Mouse (Mus musculus): Measurements from ENCODE around the gene Lemd1. TPM values are rescaled to one million over a fixed set of nuclear protein-coding genes. Genes with fewer than 3 reads are reported as not detected.

Gene Lemd1
- polyA plus RNA-seq (2015; fragmentation: Nextera tagmentation; extraction: Ambion mirVana), result 0.31 and 0.51 TPM in 2 replicates

DNA sequence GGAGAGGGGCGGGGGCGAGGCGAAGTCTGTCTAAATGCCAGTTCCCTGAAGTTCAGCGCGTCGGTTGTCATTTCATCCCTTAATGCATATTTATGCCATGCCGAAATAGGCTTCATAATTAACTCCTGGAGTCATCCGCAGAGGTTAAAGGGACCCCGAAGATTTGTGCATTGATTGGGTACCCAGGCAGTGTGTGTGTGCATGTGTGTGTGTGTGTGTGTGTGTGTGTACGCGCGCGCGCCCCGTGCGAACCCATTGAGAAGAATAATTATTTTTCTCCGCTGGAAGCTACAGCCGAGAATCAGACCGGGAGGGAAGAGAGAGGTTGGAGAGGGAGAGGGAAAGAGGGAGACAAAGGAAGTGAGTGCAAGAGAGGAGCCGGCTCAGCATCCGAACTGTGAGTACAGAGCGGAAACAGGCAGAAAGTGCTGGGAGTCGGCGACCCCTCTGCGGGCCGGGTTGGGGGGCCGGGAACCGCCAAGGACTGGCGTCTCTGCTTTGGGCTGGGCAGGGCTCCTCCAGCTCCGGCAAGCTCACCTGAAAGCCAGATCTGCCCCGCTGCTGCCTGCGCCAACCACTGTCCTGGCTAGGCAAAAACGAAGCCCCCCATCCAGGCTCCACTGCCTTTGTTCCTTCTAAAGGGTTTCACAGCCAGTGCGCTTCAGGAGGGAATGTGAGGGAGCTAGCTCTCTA lies at the start of gene Lemd1, which contains the start of gene AC124108.1:
Gene Lemd1, plus strand, starts transcription at position 339 of the 693 bp plus-strand sequence.
Gene AC124108.1, plus strand, starts transcription at position 365 of the 693 bp plus-strand sequence.
- Histone ChIP-seq H3K4me2 (peak within 1 kb of the TSS; percentile 88), H3K4me1 (peaks cover 49% of the 10 kb centered on the region), H3K4me3 (replicated peaks) (peak within 1 kb of the TSS; percentile 55), H3K36me3 (no peaks in the 10 kb centered on the region), H3K27ac (peak within 1 kb of the TSS; percentile 22; the same call in 1 of the 2 replicates), H3K27me3 (peaks cover 94% of the 10 kb centered on the region), H3K9ac (peak within 1 kb of the TSS; percentile 45), H3K9me3 (replicated peaks) (no peaks in the 10 kb centered on the region)
- ATAC-seq (replicated peaks; ENCODE audit: low FRiP score), result no peak
- 0% methylated on average over 34 of the region's 34 CpGs for WGBS

DNA sequence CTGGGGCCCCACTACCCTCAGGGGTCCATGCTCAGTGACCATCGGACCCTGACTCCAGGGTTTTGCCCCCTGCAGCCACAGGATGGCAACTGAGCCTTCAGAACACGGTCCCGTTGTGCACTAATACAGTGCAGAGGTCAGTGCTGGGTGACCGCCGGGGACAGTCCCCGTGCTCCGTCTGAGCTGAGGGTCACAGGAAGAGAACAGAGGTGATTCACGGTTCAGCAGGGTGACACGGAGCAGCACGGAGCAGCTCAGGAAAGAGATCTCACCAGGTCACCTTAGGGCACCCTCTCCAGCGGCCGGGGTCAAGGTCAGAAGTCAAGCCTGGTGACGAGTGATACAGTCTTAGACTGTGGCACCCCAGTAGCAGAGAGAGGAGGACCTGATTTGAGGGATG lies 49.5 kb upstream of the Lemd1 start:
- peaks cover 16% of the 10 kb centered on the region; the same call in 1 of the 2 replicates for H3K27me3 ChIP-seq
- no peak for ATAC-seq (replicated peaks; ENCODE audit: low FRiP score)
- H3K4me1 ChIP-seq, result peaks cover 39% of the 10 kb centered on the region
- H3K36me3 ChIP-seq, result no peaks in the 10 kb centered on the region
- H3K4me3 ChIP-seq (replicated peaks), result no peak overlapping the region
- H3K4me2 ChIP-seq, result no peak overlapping the region
- no peak overlapping the region for H3K27ac ChIP-seq
- WGBS, result 28% methylated on average over 13 of the region's 13 CpGs
- no peak overlapping the region for H3K9ac ChIP-seq
- no peaks in the 10 kb centered on the region for H3K9me3 ChIP-seq (replicated peaks)

DNA sequence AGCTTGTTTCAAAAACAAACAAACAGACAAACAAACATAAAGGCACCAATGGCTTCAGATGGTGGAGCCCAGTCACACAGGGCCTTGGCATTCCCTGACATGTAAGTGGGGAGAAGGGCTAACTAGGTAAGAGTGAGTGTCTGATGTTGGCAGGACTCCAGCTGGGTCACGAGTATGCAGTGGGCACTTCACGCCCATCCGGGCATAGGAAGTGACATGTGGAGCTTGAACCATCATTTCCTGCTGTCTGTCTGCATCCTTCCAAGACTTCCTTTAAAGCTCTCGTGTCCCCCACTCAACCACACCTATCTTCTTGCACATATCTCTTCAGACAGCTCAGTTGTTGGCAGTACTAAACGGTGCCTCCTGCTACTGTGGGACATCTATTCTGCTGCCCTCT lies 48.2 kb upstream of the Lemd1 start:
- WGBS, result 60% methylated on average over 5 of the region's 5 CpGs
- Histone ChIP-seq H3K27ac (no peak overlapping the region), H3K9me3 (replicated peaks) (no peaks in the 10 kb centered on the region), H3K27me3 (peaks cover 16% of the 10 kb centered on the region; the same call in 1 of the 2 replicates), H3K4me3 (replicated peaks) (no peak overlapping the region), H3K36me3 (no peaks in the 10 kb centered on the region), H3K4me2 (no peak overlapping the region), H3K4me1 (peaks cover 34% of the 10 kb centered on the region), H3K9ac (no peak overlapping the region)
- ATAC-seq (replicated peaks; ENCODE audit: low FRiP score), result no peak

DNA sequence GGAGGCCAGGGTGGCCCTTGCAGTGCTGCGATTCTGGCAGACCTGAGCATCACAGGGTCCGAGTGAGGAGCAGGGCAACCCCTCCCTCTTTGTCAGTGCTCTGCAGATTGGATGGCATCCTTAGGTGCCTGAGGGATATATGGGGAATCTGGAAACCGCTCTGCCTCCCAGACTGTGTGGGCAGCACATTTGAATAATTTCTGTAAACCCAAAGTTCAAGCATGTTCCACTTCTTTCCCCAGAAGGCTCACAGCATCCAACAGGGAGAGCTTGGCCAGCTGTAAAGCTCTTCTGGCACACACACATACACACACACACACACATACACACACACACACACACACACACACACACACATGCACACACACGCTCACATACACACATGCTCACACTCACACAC lies 47.5 kb upstream of the Lemd1 start:
- Histone ChIP-seq H3K27me3 (0 out of 2 replicates have a peak, but pooled peaks cover 10% of the 10 kb centered on the region), H3K9me3 (replicated peaks) (no peaks in the 10 kb centered on the region), H3K36me3 (no peaks in the 10 kb centered on the region), H3K4me2 (no peak overlapping the region), H3K27ac (no peak overlapping the region), H3K9ac (no peak overlapping the region), H3K4me1 (peaks cover 27% of the 10 kb centered on the region), H3K4me3 (replicated peaks) (no peak overlapping the region)
- no peak for ATAC-seq (replicated peaks; ENCODE audit: low FRiP score)
- WGBS, result 66% methylated on average over 4 of the region's 4 CpGs

DNA sequence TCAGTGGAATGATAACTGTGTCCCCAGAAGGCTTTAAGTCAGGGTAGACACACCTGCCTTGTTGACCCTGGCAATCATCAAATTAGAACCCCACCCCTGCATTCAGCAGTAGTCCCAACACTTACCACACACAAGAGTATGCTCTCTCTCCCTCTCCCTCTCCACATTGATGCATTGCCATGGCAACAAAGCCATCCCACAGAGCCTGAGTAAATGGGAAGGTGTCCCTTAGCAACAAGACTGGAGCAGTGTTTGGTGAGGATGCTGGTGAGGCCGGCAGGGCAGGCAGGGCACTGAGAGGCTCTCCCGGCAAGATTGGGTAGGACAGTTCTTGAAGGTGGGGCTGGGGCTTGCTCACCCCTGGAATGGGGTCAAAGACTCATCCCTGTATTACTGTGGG lies 47.0 kb upstream of the Lemd1 start:
- Histone ChIP-seq H3K4me3 (replicated peaks) (no peak overlapping the region), H3K27me3 (0 out of 2 replicates have a peak, but pooled peaks cover 10% of the 10 kb centered on the region), H3K4me1 (peaks cover 22% of the 10 kb centered on the region), H3K9me3 (replicated peaks) (no peaks in the 10 kb centered on the region), H3K9ac (no peak overlapping the region), H3K27ac (no peak overlapping the region), H3K36me3 (no peaks in the 10 kb centered on the region), H3K4me2 (no peak overlapping the region)
- WGBS, result 42% methylated on average over 2 of the region's 2 CpGs
- no peak for ATAC-seq (replicated peaks; ENCODE audit: low FRiP score)

DNA sequence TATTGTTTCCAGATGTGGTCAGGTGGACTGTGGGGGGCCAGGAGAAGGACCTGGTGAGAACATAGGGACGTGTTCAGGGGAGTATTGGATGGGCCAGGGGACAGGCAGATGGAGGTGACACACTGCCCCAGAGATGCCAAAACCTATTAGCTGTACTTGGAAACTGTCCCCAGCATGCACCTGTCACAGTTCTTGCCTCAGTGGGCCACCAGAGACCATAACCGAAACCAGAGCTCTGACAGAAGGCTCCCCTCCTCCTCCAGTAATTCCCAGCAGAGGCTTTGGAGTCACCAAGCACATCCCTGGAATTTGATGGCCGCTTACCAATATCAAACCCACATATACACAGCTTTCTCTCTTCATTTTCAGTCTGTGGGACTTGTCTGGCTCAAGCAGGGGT lies 46.4 kb upstream of the Lemd1 start:
- H3K27ac ChIP-seq, result no peak overlapping the region
- H3K9me3 ChIP-seq (replicated peaks), result no peaks in the 10 kb centered on the region
- no peak overlapping the region for H3K4me2 ChIP-seq
- 0 out of 2 replicates have a peak, but pooled peaks cover 10% of the 10 kb centered on the region for H3K27me3 ChIP-seq
- WGBS, result 74% methylated on average over 3 of the region's 3 CpGs
- H3K36me3 ChIP-seq, result no peaks in the 10 kb centered on the region
- peaks cover 18% of the 10 kb centered on the region for H3K4me1 ChIP-seq
- H3K9ac ChIP-seq, result no peak overlapping the region
- H3K4me3 ChIP-seq (replicated peaks), result no peak overlapping the region
- no peak for ATAC-seq (replicated peaks; ENCODE audit: low FRiP score)

DNA sequence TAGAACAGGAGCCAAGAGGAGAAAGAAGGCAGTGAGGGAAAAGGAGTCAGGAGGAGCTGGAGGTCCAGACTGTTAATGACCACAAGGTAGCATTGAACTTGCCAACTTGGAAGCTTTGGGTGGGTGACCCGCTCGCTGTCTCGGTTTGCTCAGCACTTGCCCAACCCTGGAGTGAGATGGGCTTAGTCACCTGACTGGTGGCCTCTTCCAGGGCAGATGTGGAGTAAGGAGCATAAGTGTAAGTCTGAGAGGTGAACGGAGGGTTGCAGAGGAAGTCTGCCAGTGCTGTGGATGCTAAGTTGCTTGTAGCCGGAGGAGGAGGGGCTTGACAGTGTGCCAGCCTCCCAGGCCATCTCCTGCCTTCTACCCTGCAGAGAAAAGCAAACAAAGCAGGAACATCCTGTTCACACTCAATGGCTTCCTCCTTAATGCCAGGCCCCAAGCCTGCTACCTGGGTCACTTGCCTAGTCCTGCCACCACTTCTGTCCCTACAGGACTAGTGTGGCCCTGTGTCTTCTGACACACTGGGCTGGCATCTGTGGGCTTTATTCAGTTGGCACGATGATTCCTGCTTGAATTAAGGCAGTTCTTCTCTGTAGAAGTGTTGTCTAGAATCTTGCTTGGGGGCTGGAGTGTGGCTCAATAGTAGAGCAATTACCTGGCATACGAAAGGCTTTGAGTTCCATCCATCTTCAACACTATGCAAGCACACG lies 45.1 kb upstream of the Lemd1 start:
- 88% methylated on average over 8 of the region's 8 CpGs for WGBS
- H3K27me3 ChIP-seq, result 0 out of 2 replicates have a peak, but pooled peaks cover 10% of the 10 kb centered on the region
- no peak overlapping the region for H3K4me2 ChIP-seq
- H3K36me3 ChIP-seq, result no peaks in the 10 kb centered on the region
- H3K4me3 ChIP-seq (replicated peaks), result no peak overlapping the region
- H3K27ac ChIP-seq, result no peak overlapping the region
- no peaks in the 10 kb centered on the region for H3K9me3 ChIP-seq (replicated peaks)
- H3K4me1 ChIP-seq, result peaks cover 23% of the 10 kb centered on the region
- no peak overlapping the region for H3K9ac ChIP-seq
- ATAC-seq (replicated peaks; ENCODE audit: low FRiP score), result no peak

DNA sequence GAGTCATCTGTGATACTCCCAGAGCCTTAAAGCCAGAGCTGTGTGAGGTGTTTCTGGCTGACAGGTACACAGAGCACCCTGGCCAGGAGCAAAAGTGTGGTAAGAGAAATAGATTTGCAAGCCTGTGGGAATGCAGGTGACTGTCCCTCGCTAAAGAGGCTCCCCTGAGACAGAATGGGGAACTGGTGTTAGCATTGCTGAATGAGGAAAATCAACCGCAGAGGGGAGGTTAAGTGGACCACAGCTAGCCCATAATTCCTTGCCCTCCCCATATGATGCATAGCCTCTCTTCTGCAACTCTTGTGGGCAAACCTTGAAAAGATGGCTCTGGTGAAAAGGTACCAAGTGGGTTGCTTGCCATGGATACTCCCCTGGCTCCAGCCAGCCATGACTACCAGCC lies 41.8 kb upstream of the Lemd1 start:
- no peaks in the 10 kb centered on the region for H3K27me3 ChIP-seq
- ATAC-seq (replicated peaks; ENCODE audit: low FRiP score), result no peak

DNA sequence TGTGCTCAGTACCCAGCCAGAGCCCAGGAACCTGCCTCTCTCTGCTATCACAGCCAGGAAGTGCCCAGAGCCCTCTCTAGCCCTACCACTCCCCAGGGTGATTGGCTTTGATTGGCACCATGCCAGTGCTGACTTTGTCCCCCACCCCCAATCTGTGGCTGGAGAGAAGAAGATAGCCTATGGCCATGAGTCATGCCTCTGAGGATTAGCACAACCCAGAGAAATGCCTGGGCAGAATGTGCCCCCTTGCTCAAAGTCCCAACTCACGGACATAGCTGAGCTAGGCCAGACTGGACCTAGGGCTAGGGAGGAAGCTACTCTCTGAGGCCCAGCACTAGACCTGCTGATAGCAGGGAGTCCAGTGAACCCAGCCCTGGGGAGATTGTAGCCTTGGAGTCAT lies 41.1 kb upstream of the Lemd1 start:
- Histone ChIP-seq H3K9ac (no peak overlapping the region), H3K27me3 (no peaks in the 10 kb centered on the region), H3K4me2 (no peak overlapping the region), H3K9me3 (replicated peaks) (no peaks in the 10 kb centered on the region), H3K4me3 (replicated peaks) (no peak overlapping the region), H3K36me3 (no peaks in the 10 kb centered on the region), H3K27ac (peak overlapping the region; percentile 19; the same call in 1 of the 2 replicates), H3K4me1 (peaks cover 28% of the 10 kb centered on the region)
- no peak; the same call in 1 of the 2 replicates for ATAC-seq (replicated peaks; ENCODE audit: low FRiP score)
- 50% methylated on average over 1 of the region's 1 CpGs for WGBS

More for the DNA sequence above, 41.8 kb upstream of the Lemd1 start:
- Histone ChIP-seq H3K4me2 (no peak overlapping the region), H3K36me3 (no peaks in the 10 kb centered on the region), H3K27ac (no peak overlapping the region), H3K9ac (no peak overlapping the region), H3K4me1 (peaks cover 28% of the 10 kb centered on the region), H3K9me3 (replicated peaks) (no peaks in the 10 kb centered on the region), H3K4me3 (replicated peaks) (no peak overlapping the region)
- 71% methylated on average over 2 of the region's 2 CpGs for WGBS

DNA sequence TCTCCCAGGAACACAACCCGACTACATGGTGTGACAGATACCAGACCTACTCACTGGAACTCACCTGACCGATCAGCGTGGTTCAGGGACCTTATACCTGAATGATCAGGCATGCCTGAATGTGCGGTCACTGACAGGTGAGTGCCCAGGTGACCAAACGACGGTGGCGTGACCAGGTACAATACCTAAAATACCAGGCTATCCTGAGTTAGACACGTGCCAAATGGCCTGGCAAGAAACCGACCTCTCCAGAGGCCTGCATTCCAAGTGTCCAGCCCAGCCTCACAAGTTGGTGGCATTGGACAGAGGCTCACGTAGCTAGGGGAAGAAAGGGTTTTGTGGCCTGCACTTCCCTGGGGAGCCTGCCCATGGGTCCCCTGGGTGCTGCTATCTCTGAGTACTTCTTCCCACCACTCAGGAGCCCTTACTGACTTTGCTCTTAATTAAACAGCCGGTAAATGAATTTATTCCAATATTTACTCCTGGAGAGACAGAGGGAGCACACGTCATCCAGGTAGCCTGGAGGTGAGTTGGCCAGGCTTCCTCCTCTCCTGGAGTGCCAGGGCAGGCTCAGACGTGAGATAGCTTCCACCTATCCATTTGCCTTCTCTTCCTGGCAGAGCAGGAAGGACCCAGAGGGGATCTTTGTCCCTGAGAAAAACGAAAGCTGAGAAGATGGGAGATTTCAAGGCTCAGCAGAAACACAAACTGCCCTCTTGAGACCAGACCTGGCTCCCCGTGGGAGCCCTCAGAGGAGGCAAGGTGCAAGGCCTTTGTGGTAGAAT lies 40.2 kb upstream of the Lemd1 start:
- Histone ChIP-seq H3K27ac (0 out of 2 replicates have a peak overlapping the region, but pooled peaks have one; percentile 19), H3K9ac (no peak overlapping the region), H3K4me3 (replicated peaks) (no peak overlapping the region), H3K4me1 (peaks cover 28% of the 10 kb centered on the region), H3K4me2 (no peak overlapping the region), H3K27me3 (no peaks in the 10 kb centered on the region), H3K9me3 (replicated peaks) (no peaks in the 10 kb centered on the region), H3K36me3 (no peaks in the 10 kb centered on the region)
- WGBS, result 63% methylated on average over 15 of the region's 15 CpGs
- no peak for ATAC-seq (replicated peaks; ENCODE audit: low FRiP score)

DNA sequence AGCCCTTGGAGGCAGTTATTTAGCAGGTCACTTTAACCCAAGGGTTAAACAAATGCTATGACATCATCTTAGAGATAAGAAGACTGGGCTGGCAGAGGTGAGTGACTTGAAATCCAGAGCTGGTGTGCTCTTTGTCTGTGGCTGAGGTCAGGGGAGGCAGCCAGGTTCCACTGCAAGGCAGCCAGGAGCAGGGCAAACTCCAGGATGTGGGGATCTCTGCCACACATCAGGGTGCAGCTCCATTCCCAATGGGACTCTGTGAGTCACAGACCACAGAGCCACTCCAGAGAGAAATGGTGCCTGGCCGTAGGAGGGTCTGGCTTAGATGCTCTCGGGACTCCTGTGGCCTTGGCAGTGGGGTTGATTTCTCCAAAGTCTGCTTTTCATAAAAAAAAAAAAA lies 39.3 kb upstream of the Lemd1 start:
- no peak overlapping the region for H3K4me2 ChIP-seq
- no peak for ATAC-seq (replicated peaks; ENCODE audit: low FRiP score)
- 65% methylated on average over 2 of the region's 2 CpGs for WGBS
- no peaks in the 10 kb centered on the region for H3K27me3 ChIP-seq
- no peak overlapping the region for H3K4me3 ChIP-seq (replicated peaks)
- H3K4me1 ChIP-seq, result peaks cover 28% of the 10 kb centered on the region
- no peak overlapping the region for H3K27ac ChIP-seq
- H3K9ac ChIP-seq, result no peak overlapping the region
- H3K36me3 ChIP-seq, result no peaks in the 10 kb centered on the region
- H3K9me3 ChIP-seq (replicated peaks), result no peaks in the 10 kb centered on the region
